Mouse (Mus musculus) retina, postnatal 7 days (tissue): ENCODE data around the gene Gpc3.
"Not testable (repeated sequence)": the region's sequence is repeated elsewhere in the genome, so short reads cannot be mapped to it uniquely, and the experiment has no call there.

Experiments
- DNase-seq: peaks from one replicate; pipeline ENCODE4 v3.0.0-alpha.2; 2012; ENCODE audit warnings: low read depth, low spot score

Gpc3 gene

GRCm38 (mm10) chrX:52412936-52413335, 200.8 kb downstream of the Gpc3 start:
- no peak for DNase-seq

GRCm38 (mm10) chrX:52401188-52401587, 212.6 kb downstream of the Gpc3 start:
- DNase-seq = no peak

- DNase-seq = no peak
Measured at GRCm38 (mm10) chrX:52375129-52375528, 238.6 kb downstream of the Gpc3 start.

GRCm38 (mm10) chrX:52374209-52374608, 239.5 kb downstream of the Gpc3 start:
- no peak for DNase-seq

- no peak for DNase-seq
Measured at GRCm38 (mm10) chrX:52372436-52372835, 241.3 kb downstream of the Gpc3 start.

GRCm38 (mm10) chrX:52369938-52370758, 243.6 kb downstream of the Gpc3 start:
- no peak for DNase-seq

- DNase-seq = no peak
Measured at GRCm38 (mm10) chrX:52369304-52369937, 244.3 kb downstream of the Gpc3 start.

- no peak for DNase-seq
Measured at GRCm38 (mm10) chrX:52366826-52367225, 246.9 kb downstream of the Gpc3 start.

- DNase-seq = no peak
Measured at GRCm38 (mm10) chrX:52365790-52366189, 248.0 kb downstream of the Gpc3 start.

GRCm38 (mm10) chrX:52362241-52363011, 251.3 kb downstream of the Gpc3 start:
- DNase-seq = no peak

- no peak for DNase-seq
Measured at GRCm38 (mm10) chrX:52352981-52353380, 260.8 kb downstream of the Gpc3 start.

GRCm38 (mm10) chrX:52350631-52351030, 263.1 kb downstream of the Gpc3 start:
- not testable (repeated sequence) for DNase-seq

- no peak for DNase-seq
Measured at GRCm38 (mm10) chrX:52348773-52349172, 265.0 kb downstream of the Gpc3 start.

GRCm38 (mm10) chrX:52344018-52344417, 269.7 kb downstream of the Gpc3 start:
- no peak for DNase-seq

- no peak for DNase-seq
Measured at GRCm38 (mm10) chrX:52340251-52340650, 273.5 kb downstream of the Gpc3 start.

GRCm38 (mm10) chrX:52321791-52322190, 292.0 kb downstream of the Gpc3 start:
- no peak for DNase-seq

- no peak for DNase-seq
Measured at GRCm38 (mm10) chrX:52320653-52321052, 293.1 kb downstream of the Gpc3 start.

GRCm38 (mm10) chrX:52310976-52311375, 302.8 kb downstream of the Gpc3 start:
- no peak for DNase-seq

- no peak for DNase-seq
Measured at GRCm38 (mm10) chrX:52305226-52305625, 308.5 kb downstream of the Gpc3 start.

GRCm38 (mm10) chrX:52288792-52289191, 325.0 kb downstream of the Gpc3 start:
- no peak for DNase-seq

- no peak for DNase-seq
Measured at GRCm38 (mm10) chrX:52287944-52288343, 325.8 kb downstream of the Gpc3 start.

GRCm38 (mm10) chrX:52282070-52282469, 331.7 kb downstream of the Gpc3 start:
- no peak for DNase-seq
